Mouse (Mus musculus) right cerebral cortex, adult 18-20 months (tissue): Measurements from ENCODE around the gene Lrig2.

Source experiments
- DNase-seq: peaks from one replicate; pipeline ENCODE4 v3.0.0; 2022; ENCODE audit warnings: mixed read lengths

The Lrig2 gene

GRCm38 (mm10) chr3:104511538-104512423, at the start of gene Lrig2:
TSS of gene Lrig2 (minus strand) at chr3:104511918.
- DNase-seq: peak; percentile 100

- DNase-seq: no peak
These were observed 44.9 kb upstream of the Lrig2 start for GRCm38 (mm10) chr3:104556624-104557023.

DNA sequence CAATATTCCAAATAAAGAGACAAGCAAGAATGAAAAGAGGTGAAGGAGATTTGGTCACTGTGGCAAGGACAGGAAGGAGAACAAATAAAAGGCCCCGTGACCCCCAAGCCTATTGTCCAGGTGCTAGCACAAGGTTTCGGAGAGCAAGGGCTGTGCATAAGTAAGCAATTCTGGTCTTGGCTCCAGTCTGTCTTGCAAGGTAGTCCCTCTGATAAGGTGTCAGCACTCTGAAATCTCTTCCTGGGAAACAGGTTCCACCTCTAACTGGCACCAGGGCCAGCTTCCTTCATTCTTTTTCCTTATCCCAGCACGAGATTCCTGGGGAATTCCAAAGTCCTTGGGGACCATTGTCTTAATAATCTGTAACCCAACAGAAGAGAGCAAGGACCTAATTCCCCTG, 38.9 kb upstream of the Lrig2 start:
- no peak for DNase-seq

DNA sequence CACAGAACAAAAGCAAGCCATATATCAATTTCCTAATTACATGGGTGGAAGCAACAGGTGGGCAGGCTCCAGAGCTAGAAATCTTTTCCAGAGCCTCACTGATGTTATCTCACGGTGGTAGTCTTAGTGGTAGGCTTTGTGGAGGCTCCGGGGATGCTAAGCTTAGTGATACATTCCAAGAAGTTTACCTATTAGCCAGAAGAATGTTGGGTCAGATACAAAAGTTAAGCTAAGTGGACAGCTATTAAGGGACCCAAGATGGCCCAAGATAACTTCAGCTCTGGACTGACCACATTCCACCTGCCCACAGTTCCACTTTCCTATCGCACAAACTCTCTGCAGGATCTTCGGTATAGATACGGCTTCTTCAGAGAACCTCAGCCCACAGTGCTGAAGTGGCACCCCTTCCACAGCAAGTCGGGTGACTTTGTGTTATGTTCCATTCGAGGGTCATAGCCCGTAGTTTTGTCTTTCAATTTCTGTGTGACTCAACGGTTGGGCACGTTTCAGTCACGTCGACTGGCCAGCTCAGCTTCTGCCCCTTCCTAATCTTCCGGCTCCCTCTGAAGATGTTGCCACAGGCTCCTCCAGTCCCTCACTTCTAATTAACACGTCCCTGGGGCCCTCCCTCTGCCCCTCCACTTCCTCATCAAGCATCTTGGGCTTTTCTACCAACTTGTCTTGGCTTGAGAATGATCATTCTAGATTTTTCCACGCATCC, 36.8 kb upstream of the Lrig2 start:
- no peak for DNase-seq

DNA sequence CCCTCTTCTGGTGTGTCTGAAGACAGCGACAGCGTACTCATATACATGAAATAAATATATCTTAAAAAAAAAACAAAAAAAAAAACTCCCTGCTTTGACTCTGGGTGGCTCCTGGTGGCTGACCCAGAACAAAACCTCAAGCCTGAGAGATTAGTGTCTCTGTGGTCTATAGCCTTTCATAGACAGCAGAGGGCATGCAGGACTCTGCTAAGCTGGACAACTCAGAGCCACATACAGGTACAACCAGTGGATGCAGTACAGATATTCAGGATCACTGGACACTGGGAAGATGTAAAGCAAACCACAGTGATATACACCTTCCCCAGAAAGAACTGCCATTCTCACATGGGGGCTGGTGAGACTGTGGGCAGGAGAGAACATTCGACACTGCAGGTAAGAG, 32.1 kb upstream of the Lrig2 start:
- no peak for DNase-seq

DNA sequence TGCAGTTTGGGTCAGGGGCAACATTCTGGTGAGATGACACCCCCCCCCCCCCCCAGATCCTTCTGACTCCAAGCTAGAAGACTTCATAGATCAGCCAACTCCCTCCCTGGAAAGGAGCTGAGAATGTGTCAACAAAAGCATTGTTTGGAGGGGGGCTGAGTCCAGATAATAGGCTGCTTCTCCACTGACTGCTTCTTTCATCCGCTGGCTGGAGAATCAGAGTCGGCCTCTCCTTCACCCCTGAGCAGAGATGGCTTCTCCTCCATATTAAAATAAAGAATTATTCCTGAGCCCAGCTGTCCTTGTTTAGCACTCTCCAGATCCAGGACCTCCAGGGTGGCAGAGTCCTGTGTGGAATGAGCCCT, 30.3 kb upstream of the Lrig2 start:
- no peak for DNase-seq

DNA sequence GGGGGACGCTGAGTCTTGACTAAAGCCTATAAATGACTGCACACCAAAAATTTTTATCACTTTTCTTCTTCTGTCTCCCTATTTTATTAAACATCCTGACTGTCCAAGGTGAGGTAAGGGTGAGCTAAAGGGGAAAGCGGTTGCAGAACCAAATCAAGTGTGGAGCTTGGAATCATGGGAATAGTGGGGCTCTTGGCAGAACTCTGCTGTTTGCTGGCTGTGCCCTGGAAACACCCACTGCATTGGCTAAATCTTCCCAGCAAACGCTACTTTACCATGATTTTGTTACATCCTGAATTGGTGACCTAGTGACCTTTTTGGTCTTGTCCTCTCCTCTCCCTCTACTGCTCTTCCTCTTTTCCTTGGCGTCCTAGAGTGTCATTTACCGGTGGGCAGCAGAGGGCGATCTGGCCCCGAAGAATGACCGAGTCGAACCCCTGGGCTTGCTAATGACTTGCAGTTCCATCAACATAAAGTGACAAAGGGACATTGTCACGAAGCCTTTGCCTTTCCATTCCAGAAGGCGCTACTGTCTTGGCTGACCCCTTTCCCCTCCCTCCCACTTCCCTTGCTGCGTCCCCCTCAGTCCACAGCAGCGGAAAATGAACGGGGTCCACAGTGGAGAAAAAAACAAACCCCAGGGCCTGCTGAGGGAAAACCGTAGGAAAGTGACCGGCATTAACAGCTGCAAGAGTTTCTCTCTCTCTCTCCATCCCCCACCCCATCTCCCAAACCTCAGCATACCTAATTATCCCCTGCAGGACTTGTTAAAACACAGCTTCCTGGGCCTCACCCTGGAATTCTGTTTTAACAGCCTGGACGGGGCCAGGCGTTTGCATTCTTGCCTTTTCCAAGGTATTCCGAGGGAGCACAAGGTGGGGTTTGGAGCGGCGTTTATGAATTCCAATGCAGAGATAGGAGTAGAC, 29.7 kb upstream of the Lrig2 start:
- peak; percentile 65 for DNase-seq

DNA sequence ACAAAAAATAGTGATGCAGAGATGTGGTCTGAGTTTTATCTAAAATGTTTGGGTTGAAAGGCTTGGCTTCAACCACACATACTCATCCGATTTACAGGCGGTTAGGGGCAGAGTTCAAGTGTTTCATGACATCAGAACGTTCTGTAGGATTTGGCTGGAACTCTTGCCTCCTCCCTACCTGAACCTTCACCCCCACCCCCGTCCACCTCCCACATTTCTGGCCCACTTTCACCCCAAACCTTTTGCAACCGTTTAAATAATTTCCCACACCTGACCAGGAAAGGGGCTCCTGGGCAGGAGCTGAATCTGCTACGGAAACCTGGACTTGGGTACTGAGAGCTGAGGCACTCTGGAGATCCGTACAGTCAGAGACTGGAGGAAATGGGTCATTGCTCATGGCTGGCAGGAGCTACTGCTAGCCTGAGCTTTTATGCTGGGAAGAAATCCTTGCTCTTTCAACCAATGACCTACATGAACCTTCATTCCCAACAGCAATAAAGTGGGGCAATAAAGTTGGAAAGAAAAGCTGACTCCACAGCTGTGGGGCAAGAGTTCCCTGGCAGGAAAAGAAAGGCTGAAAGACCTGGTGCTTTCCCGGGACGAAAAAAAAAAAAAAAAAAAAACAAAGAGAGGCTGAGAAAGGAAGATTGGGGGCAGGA, 28.9 kb upstream of the Lrig2 start:
- no peak for DNase-seq

DNA sequence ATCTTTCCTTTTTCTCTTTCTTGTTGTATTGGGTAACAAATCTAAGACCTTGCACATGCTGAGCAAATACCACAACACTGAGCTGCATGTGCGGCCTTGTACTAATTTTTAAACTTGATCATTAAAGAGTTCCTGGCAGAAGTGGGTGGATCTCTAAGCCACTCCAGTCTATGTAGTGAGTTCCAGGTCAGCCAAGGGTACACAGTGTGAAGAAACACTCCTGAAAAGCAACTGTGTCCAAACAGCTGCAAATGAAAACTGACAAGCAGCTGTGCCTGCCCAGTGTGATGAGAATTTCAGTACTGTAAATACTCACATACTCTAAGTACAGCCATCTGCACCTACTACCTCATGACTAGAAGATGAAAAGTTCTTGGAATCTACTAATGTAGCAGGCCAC, 21.5 kb upstream of the Lrig2 start:
- DNase-seq: no peak

DNA sequence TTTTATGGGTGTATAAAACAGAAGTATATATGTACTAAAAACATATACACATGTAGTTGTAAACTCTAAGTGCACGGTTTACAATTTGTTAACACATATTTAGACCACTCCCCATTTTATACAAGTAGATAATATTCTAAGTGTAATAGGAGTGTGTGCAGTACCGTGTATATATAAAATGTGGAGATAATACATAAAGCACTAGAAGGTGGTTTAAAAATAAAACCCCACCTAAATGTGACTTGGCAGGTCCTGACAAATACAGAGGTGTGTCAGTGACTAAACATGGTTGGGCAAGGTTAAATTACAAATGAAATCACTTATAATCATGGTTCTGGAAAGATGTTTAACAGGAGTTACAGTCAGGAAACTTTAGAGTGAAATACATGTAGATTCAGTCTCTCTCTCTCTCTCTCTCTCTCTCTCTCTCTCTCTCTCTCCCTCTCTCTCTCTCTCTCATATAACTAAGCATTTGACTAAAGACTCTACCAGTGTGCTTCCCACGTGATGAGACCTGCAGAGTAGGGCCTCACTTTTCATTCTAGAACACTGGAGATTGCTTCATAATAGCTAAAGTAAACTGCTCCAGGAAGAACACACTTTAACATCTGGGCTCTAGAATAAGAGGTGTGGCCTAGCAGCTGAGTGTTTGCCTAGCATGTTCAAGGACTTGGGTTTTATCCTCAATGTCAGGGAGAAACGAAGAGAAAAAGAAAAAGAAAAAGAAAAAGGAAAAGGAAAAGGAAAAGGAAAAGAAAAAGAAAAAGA, 14.6 kb upstream of the Lrig2 start:
- no peak for DNase-seq

GRCm38 (mm10) chr3:104525516-104525915, 13.8 kb upstream of the Lrig2 start:
- no peak for DNase-seq

DNA sequence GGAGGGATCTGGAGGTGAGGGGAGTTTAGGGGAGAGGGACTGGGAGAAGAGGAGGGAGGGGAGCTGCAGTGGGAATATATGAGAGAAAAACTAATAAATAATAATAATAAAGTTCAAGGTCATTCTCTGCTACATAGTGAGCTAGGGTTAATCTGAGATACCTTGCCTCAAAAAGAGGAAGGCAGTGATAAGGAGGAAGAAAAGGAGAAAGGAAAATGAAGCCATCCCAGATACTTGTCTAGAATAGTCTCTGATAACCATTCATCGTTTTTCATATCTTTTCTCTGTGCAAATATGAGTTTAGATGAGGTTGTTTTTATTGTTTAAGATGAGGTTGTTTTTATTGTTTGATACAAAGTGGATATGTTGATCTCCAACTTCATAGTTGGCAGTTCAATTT, 13.3 kb upstream of the Lrig2 start:
- DNase-seq: no peak

- DNase-seq: no peak
These were observed 11.7 kb upstream of the Lrig2 start for GRCm38 (mm10) chr3:104523333-104523871.

- no peak for DNase-seq
These were observed 9.7 kb upstream of the Lrig2 start for GRCm38 (mm10) chr3:104521341-104521924.

GRCm38 (mm10) chr3:104520471-104520870, 8.8 kb upstream of the Lrig2 start:
- no peak for DNase-seq

- DNase-seq: no peak
These were observed 7.2 kb upstream of the Lrig2 start for GRCm38 (mm10) chr3:104518931-104519330.

DNA sequence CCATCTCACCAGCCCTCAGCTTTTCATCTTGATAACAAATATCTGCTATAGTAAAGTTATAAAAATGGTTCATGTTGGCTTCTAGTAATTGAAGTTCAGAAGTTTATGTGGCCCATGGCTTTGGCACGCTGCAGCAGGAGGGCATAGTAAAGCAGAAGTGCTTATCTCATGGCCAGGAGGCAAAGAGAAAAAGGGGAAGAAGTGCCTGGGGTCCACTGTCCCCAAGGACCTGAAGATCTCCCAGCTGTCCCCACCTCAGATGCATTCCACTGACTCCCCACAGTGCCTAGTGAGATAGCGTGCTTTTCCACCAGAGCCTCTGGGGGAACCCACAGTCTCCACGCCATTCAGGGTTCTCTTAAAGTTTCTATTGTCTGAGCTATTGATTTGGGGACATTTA, 6.7 kb upstream of the Lrig2 start:
- DNase-seq: no peak

DNA sequence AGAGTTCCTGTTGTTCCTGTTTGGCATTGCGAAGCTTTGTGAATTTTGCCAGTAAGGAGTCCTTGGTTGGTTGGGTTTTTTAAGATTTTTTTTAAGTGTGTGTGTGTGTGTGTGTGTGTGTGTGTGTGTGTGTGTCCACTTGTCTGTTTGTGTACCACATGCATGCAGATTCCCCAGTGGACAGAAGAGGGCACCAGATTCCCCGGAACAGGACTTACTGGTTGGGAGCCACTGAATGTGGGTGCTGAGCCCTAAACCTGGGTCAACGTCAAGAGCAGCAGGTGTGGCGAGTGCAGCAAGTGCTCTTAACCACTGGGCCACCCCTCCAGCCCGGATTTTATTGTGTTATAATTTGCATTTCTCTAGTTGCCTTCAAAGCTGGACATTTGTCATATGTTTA, 5.4 kb upstream of the Lrig2 start:
- DNase-seq: no peak

DNA sequence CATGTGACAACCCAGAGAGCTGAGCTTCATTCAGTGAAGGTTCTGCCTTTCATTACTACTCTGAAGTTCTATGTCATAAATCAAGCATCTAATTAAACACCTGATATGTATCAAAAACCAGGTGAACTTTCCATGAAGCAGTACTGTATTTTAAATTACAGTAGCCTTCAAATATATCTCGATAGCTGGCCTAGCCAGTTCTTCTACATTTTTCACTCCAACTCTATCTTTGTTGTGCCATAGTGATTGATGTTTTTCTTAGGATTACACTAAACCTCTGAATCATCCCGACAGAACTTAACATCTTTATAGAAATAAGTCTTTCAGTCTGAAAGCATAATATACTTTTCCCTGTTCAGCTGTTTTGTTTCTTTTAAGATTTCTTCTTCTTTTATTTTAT, 2.8 kb upstream of the Lrig2 start:
- DNase-seq: no peak

DNA sequence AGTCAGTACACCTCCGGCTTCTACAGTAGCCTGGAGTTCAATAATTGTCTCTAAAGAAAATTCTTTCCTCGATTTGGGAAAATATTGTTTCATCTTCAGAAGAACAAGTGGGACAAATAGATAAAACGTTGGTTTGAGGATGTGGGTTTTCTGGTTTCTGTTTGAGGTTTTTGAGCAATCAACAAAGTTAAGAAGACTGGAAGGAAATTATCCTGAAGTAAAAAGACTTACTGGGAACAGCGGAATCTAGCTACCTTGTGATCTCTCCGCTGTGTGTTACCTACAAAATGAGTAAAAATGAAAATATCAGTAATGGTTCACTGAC, 668 bp upstream of the Lrig2 start:
- no peak for DNase-seq

DNA sequence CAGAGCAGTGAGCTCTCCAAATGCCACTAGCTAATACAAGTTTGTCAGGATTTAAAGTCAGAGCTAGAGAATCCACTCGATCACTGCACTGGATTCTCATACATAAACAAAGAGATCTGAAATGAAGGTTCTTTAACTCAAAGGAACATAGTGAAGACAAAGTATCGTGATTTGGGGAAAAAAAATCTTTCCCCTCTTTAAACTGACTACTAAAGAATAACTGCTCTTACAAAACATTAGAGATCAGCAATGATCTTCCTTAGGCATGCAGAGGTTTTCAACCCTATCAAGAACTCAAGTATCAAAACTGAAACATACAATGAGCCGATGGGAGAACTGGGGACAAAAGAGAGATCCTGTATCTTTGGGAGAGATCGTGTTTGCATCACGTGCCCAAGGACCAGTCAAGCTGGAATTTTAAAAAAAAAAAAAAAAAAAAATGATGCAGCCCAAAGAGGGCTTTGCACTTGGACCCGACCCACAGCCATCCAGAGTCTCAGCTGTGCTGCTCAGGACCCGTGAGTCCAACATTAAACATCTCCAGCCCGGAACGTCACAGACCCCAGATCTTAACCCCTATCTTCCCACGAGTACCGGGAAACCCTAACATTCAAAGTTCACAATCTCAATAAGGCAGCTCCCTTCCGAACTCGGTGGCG, 818 bp downstream of the Lrig2 start:
- DNase-seq: no peak
